Mouse (Mus musculus) ES-E14 (cell line): Measurements from ENCODE around the gene Snx3. TPM values are rescaled to one million over a fixed set of nuclear protein-coding genes. Genes with fewer than 3 reads are reported as not detected.
A peak's percentile ranks its signal among the peaks of the same experiment; 100 is the strongest.

ENCODE experiments used
- DNase-seq: peaks from one replicate; pipeline ENCODE4 v3.0.0-alpha.2; 2013; ENCODE audit warnings: low read depth, low spot score
- H3K27ac ChIP-seq: 2 replicates; pipeline ENCODE4 v1.5.1; 2012; ENCODE audit warnings: low read depth, mild to moderate bottlenecking, low read length, moderate library complexity, mixed read lengths; ENCODE audit not compliant: poor library complexity, insufficient read depth, severe bottlenecking
- H3K36me3 ChIP-seq: 2 replicates; pipeline ENCODE4 v1.6.1; 2012; ENCODE audit warnings: mild to moderate bottlenecking, low read length, moderate library complexity, mixed read lengths; ENCODE audit not compliant: control insufficient read depth, poor library complexity, insufficient read depth, severe bottlenecking
- H3K4me1 ChIP-seq, 2 experiments: fragments of 150-350 bp in 1 of 2; sonication (generic) in 1 of 2; 2 replicates each; pipeline ENCODE4 v1.6.1; 2012; ENCODE audit warnings: low read length in 2 of 2, mild to moderate bottlenecking in 1 of 2, mixed read lengths in 1 of 2; ENCODE audit not compliant: control insufficient read depth in 2 of 2, insufficient read depth in 2 of 2, poor library complexity in 1 of 2
- H3K4me3 ChIP-seq, 2 experiments: fragments of 150-350 bp in 1 of 2; sonication (generic) in 1 of 2; 2 replicates each; pipeline ENCODE4 v1.5.1; 2012; ENCODE audit warnings: low read length in 2 of 2, low read depth in 1 of 2, mild to moderate bottlenecking in 1 of 2, mixed read lengths in 1 of 2; ENCODE audit not compliant: insufficient read depth in 1 of 2, poor library complexity in 1 of 2, severe bottlenecking in 1 of 2
- H3K9ac ChIP-seq: 2 replicates; pipeline ENCODE4 v1.6.1; 2012; ENCODE audit warnings: low read depth, mild to moderate bottlenecking, low read length, mixed read lengths; ENCODE audit not compliant: poor library complexity, insufficient read depth, severe bottlenecking
- H3K9me3 ChIP-seq: fragments of 150-350 bp; sonication (generic); 2 replicates; pipeline ENCODE4 v1.6.1; 2012; ENCODE audit warnings: low read depth, mild to moderate bottlenecking, low read length; ENCODE audit not compliant: control insufficient read depth, insufficient read depth
- CHD2 ChIP-seq: IDR thresholded peaks from 2 replicates; pipeline ENCODE4 v1.6.1; 2014; ENCODE audit warnings: mild to moderate bottlenecking, low read depth, low read length, inconsistent platforms
- HCFC1 ChIP-seq: IDR thresholded peaks from 2 replicates; pipeline ENCODE4 v1.6.1; 2012; ENCODE audit warnings: low read length, inconsistent platforms, borderline replicate concordance; ENCODE audit not compliant: insufficient read depth
- MAFK ChIP-seq: IDR thresholded peaks from 2 replicates; pipeline ENCODE4 v1.6.1; 2014; ENCODE audit warnings: mild to moderate bottlenecking, low read depth, low read length, inconsistent platforms; ENCODE audit not compliant: insufficient read depth
- ZC3H11A ChIP-seq: IDR thresholded peaks from 2 replicates; pipeline ENCODE4 v1.6.1; 2012; ENCODE audit warnings: low read depth, mild to moderate bottlenecking, inconsistent platforms, low read length, borderline replicate concordance
- ZNF384 ChIP-seq: IDR thresholded peaks from 2 replicates; pipeline ENCODE4 v1.6.1; 2012; ENCODE audit warnings: low read depth, low read length, inconsistent platforms
- in situ Hi-C, 2 experiments: fragments of 600-800 bp; cut with MboI; formaldehyde crosslinking; loops; one replicate each; pipeline ENCODE4 v1.15.1; 2025; ENCODE audit warnings: low sequenced_read_pairs in 2 of 2, inconsistent platforms in 1 of 2; ENCODE audit not compliant: unreplicated experiment in 2 of 2
- total RNA-seq: library from RNA; depleted of rRNA; stranded (reverse); fragments of 300-350 nt; gene quantifications from 2 replicates; pipeline ENCODE4 v1.2.3, GENCODE M21; 2012; rRNA removed

Snx3 gene
- total RNA-seq, 1 experiment, result 82.9 TPM

DNA sequence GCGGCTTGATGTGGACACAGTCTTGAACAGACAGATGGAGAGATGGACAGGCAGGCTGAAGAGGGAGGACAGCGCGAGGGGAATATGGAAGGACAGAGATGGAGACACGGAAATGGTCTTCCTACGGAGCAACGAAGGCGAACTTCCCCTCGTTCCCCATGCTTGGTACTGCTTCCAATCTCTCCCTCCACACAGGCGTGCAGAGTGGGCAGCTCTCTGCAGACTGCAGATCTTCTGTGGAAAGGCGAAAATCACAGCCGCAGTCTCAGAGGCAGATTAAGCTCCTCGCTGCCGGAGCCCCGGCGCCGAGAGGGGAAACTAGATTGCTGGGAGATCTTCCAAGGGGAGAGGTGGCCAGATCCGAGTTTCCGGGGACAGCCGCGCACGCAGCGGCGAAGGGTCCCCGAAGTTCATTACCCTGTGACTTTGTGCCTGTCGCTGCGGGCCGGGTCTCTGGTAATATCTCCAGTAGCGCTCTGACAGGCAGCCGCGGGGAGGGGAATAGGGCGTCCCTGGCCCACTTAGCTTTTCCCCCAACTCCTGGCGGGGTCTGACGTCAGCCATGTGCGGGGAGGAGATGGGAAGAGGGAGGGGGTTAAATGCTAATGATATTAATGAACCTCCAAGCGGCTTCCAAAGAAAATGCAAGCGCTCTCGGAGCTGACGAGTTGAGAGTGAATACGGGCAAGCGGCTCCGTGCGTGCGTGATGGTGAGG is 81.5 kb downstream of the Snx3 start, which contains the start of the genes Nr2e1 and Ostm1:
Gene Nr2e1 (minus strand): TSS at position 476 of the 716 bp plus-strand sequence.
Gene Ostm1 (plus strand): TSS at position 666 of the 716 bp plus-strand sequence.
- Histone ChIP-seq H3K4me1 (no peaks in the 10 kb centered on the region; a peak in 1 of 4 replicates), H3K9me3 (no peaks in the 10 kb centered on the region), H3K4me3 (peak within 1 kb of the TSS; percentile 27 to 34; a peak in 3 of 4 replicates), H3K27ac (no peak within 1 kb of the TSS), H3K9ac (no peak within 1 kb of the TSS), H3K36me3 (no peaks in the 10 kb centered on the region)
- TF ChIP-seq ZNF384 (no peak), CHD2 (no peak), HCFC1 (no peak)
- no peak for DNase-seq
- in situ Hi-C loops, result loop anchor here in 1 of 2 experiments (10.0 kb wide), 1 partner anchor 279 kb away; no protein-coding TSS in a partner anchor

DNA sequence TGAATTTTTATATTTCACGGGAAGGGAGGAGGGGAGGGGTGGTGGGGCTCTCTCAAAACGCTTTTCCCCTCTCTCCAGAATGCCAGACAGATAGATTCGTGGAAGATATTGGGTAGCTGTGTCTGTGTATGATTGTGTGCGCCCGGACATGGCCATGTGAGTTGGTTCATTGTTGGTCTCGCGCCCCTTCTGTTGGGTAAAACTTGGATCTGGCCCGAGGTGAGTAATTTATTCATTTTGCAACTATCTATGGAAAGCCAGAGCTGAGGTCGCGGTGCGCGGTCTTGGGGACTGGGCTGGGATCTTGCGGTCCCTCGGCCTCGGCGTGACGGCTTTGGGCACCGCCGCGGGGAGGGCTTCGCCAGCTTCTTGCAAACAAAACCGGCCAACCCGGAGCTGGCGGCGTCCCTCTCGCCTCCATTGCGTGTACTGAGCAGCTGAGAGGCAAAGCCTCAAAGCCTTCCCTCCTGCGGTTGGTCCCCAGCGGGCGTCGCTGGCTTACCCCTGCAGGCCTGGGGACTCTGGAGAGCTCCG is 82.1 kb downstream of the Snx3 start:
- no peaks in the 10 kb centered on the region for H3K36me3 ChIP-seq
- no peaks in the 10 kb centered on the region; a peak in 1 of 4 replicates for H3K4me1 ChIP-seq
- no peak for DNase-seq
- TF ChIP-seq MAFK, result no peak
- TF ChIP-seq ZC3H11A, result no peak
- no peak for TF ChIP-seq CHD2
- TF ChIP-seq HCFC1, result no peak
- TF ChIP-seq ZNF384, result no peak
- H3K27ac ChIP-seq, result no peak overlapping the region
- no peak overlapping the region for H3K9ac ChIP-seq
- in situ Hi-C loops, result loop anchor here in 1 of 2 experiments (10.0 kb wide), 1 partner anchor 279 kb away; no protein-coding TSS in a partner anchor
- peak overlapping the region; percentile 27 to 34; a peak in 1 of 4 replicates for H3K4me3 ChIP-seq
- H3K9me3 ChIP-seq, result no peaks in the 10 kb centered on the region

- Histone ChIP-seq H3K4me1 (no peaks in the 10 kb centered on the region; a peak in 1 of 4 replicates), H3K9me3 (no peaks in the 10 kb centered on the region), H3K4me3 (peak overlapping the region in 1 of 2 experiments; percentile 27; a peak in 1 of 4 replicates), H3K27ac (no peak overlapping the region), H3K9ac (no peak overlapping the region), H3K36me3 (no peaks in the 10 kb centered on the region)
- no peak for TF ChIP-seq MAFK
- TF ChIP-seq ZC3H11A, result no peak
- no peak for TF ChIP-seq CHD2
- TF ChIP-seq ZNF384, result no peak
- TF ChIP-seq HCFC1, result no peak
- in situ Hi-C loops, result loop anchor here in 1 of 2 experiments (10.0 kb wide), 1 partner anchor 280 kb away; no protein-coding TSS in a partner anchor
- no peak for DNase-seq
These were observed 82.7 kb downstream of the Snx3 start for GRCm38 (mm10) chr10:42584436-42584983.

Other genes starting within 250 kb of the Snx3 start
- 20.7 and 27.1 TPM in 2 replicates for gene Foxo3, start 225.3 kb upstream of the Snx3 start, total RNA-seq
- gene Afg1l, start 23.5 kb upstream of the Snx3 start, total RNA-seq, result 7.7 and 8.6 TPM in 2 replicates
- gene Nr2e1, start 81.6 kb downstream of the Snx3 start, total RNA-seq, result not detected in 2 replicates
- gene Ostm1, start 81.8 kb downstream of the Snx3 start, total RNA-seq, result 19.7 and 23.7 TPM in 2 replicates